Mouse (Mus musculus): ENCODE measurements at regions not wholly inside any gene's neighbourhood (a gene's known extent, or its start where the extent isn't known, plus 50 kb on each side); places are given as distances from the start of the nearest gene placed in this dataset.

DNA sequence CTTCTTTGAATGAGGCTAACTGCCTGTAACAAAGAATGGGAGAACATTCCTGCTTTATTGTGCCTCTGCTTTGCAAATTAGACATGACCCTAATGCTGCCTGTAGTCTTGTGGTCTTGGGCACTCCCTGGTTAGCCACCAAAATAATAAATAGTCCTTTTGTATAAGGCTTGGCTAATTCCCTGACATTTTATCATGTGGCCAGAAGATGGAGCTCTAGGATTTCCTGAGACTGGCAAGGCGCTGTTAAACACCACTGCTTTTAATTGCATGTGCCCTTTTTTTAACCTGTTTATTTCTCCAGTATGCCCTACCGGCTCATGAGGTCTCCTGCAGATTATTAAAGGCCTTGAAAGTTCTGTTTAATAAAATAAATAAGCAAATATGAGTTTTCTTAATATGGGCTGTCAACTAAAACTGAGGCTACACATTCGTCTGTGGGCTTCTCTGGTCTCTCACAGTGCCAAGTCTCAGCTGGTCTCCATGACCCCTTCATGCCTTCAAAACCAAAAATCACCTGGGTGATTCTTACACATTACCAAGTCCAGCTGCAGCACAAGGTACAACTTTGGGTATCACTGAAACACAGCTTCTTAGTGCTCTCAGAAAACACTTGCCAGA lies 51.9 kb upstream of the Golim4 start:
- TF ChIP-seq CTCF (IDR thresholded peaks at IDR 0.05; ENCODE audit: borderline replicate concordance, extremely low read depth, insufficient read depth, insufficient read length) (peak; percentile 67; the same call in 1 of the 2 replicates), POLR2A (IDR thresholded peaks at IDR 0.05; ENCODE audit: borderline replicate concordance, extremely low read depth, insufficient read depth, insufficient read length, poor library complexity, severe bottlenecking) (no peak)

Data from brain, embryonic 14.5 days (tissue).